Mouse (Mus musculus) CH12F3 (cell line): ENCODE results near the gene 1110065P20Rik.

Experiments used
- in situ Hi-C: fragments of 300-500 bp; cut with MboI; formaldehyde crosslinking; loops from 2 replicates; pipeline ENCODE4 v1.14.3; 2020; ENCODE audit warnings: low sequenced_read_pairs

The 1110065P20Rik gene

GRCm38 (mm10) chr4:124850933-124851658 lies at the start of gene 1110065P20Rik:
TSS of gene 1110065P20Rik (minus strand) at chr4:124851196.
- in situ Hi-C loops, result no loop called here

GRCm38 (mm10) chr4:124899906-124900305 lies 48.9 kb upstream of the 1110065P20Rik start:
- in situ Hi-C loops, result no loop called here

GRCm38 (mm10) chr4:124898428-124898827 lies 47.4 kb upstream of the 1110065P20Rik start:
- in situ Hi-C loops, result no loop called here

- in situ Hi-C loops, result no loop called here
Observed at GRCm38 (mm10) chr4:124894508-124895428, 43.8 kb upstream of the 1110065P20Rik start.

- in situ Hi-C loops, result no loop called here
Observed at GRCm38 (mm10) chr4:124893769-124894168, 42.8 kb upstream of the 1110065P20Rik start.

- in situ Hi-C loops, result no loop called here
Observed at GRCm38 (mm10) chr4:124890831-124891230, 39.8 kb upstream of the 1110065P20Rik start.

GRCm38 (mm10) chr4:124889935-124890334 lies 38.9 kb upstream of the 1110065P20Rik start:
- in situ Hi-C loops, result no loop called here

GRCm38 (mm10) chr4:124888702-124889101 lies 37.7 kb upstream of the 1110065P20Rik start:
- in situ Hi-C loops, result no loop called here

GRCm38 (mm10) chr4:124882151-124882729 lies 31.2 kb upstream of the 1110065P20Rik start:
- in situ Hi-C loops, result no loop called here

- in situ Hi-C loops, result no loop called here
Observed at GRCm38 (mm10) chr4:124881341-124881908, 30.4 kb upstream of the 1110065P20Rik start.

GRCm38 (mm10) chr4:124880599-124880998 lies 29.6 kb upstream of the 1110065P20Rik start, which contains the start of gene Epha10:
TSS of gene Epha10 (plus strand) at chr4:124880899.
- in situ Hi-C loops, result no loop called here

GRCm38 (mm10) chr4:124872719-124873118 lies 21.7 kb upstream of the 1110065P20Rik start:
- in situ Hi-C loops, result no loop called here

GRCm38 (mm10) chr4:124861283-124862188 lies 10.5 kb upstream of the 1110065P20Rik start, which contains the start of gene Maneal:
TSS of gene Maneal (minus strand) at chr4:124862171.
- in situ Hi-C loops, result no loop called here

GRCm38 (mm10) chr4:124860446-124860845 lies 9.4 kb upstream of the 1110065P20Rik start:
- in situ Hi-C loops, result no loop called here

GRCm38 (mm10) chr4:124858370-124858769 lies 7.4 kb upstream of the 1110065P20Rik start:
- in situ Hi-C loops, result no loop called here

GRCm38 (mm10) chr4:124856294-124856693 lies 5.3 kb upstream of the 1110065P20Rik start:
- in situ Hi-C loops, result no loop called here

- in situ Hi-C loops, result no loop called here
Observed at GRCm38 (mm10) chr4:124850261-124850913, 609 bp downstream of the 1110065P20Rik start, which contains the start of gene Yrdc. TSS of gene Yrdc (plus strand) at chr4:124850679.

GRCm38 (mm10) chr4:124849631-124850260 lies 1.2 kb downstream of the 1110065P20Rik start:
- in situ Hi-C loops, result no loop called here

- in situ Hi-C loops, result no loop called here
Observed at GRCm38 (mm10) chr4:124847573-124847972, 3.4 kb downstream of the 1110065P20Rik start.
